Mouse (Mus musculus) hindbrain, embryonic 14.5 days (tissue): ENCODE results near the gene Gpr88. TPM values are rescaled to one million over a fixed set of nuclear protein-coding genes. Genes with fewer than 3 reads are reported as not detected.

ENCODE experiments used
- ATAC-seq: fragments of 200-750 bp; cut with Nextera tagmentation; 2 replicates; pipeline ENCODE4 v1.8.0; 2017; ENCODE audit warnings: moderate number of reproducible peaks, mild to moderate bottlenecking, moderate TSS enrichment, moderate library complexity; ENCODE audit not compliant: low FRiP score
- DNase-seq: peaks from one replicate; pipeline ENCODE4 v3.0.0-alpha.2; 2015; ENCODE audit warnings: low spot score
- H3K27ac ChIP-seq: fragments of 300-500 bp; sonication (generic); 2 replicates; pipeline ENCODE4 v1.5.1; 2014; ENCODE audit warnings: mild to moderate bottlenecking, moderate library complexity
- H3K27me3 ChIP-seq: fragments of 300-500 bp; sonication (generic); 2 replicates; pipeline ENCODE4 v1.6.1; 2014; ENCODE audit warnings: mild to moderate bottlenecking, low read length, mixed read lengths; ENCODE audit not compliant: control insufficient read depth, insufficient read depth
- H3K36me3 ChIP-seq: fragments of 300-500 bp; sonication (generic); replicated peaks from 2 replicates; pipeline ENCODE4 v1.6.1; 2014; ENCODE audit not compliant: control insufficient read depth, insufficient read depth
- H3K4me1 ChIP-seq: fragments of 300-500 bp; sonication (generic); replicated peaks from 2 replicates; pipeline ENCODE4 v1.6.1; 2014; ENCODE audit warnings: antibody characterized with exemption, low read length, mixed read lengths; ENCODE audit not compliant: control insufficient read depth, insufficient read depth
- H3K4me2 ChIP-seq: fragments of 300-500 bp; sonication (generic); replicated peaks from 2 replicates; pipeline ENCODE4 v1.6.1; 2014; ENCODE audit warnings: mild to moderate bottlenecking, moderate library complexity
- H3K4me3 ChIP-seq: fragments of 300-500 bp; sonication (generic); replicated peaks from 2 replicates; pipeline ENCODE4 v1.5.1; 2014; ENCODE audit warnings: mild to moderate bottlenecking, low read length
- H3K9ac ChIP-seq: fragments of 300-500 bp; sonication (generic); 2 replicates; pipeline ENCODE4 v1.6.1; 2014
- H3K9me3 ChIP-seq: fragments of 300-500 bp; sonication (generic); 2 replicates; pipeline ENCODE4 v1.6.1; 2016; ENCODE audit warnings: low read length; ENCODE audit not compliant: control insufficient read depth
- WGBS: fragments of 180-500 bp; shearing (Covaris S2); extraction: QIAGEN DNeasy Blood & Tissue Kit; methylation state at CpG from one replicate; pipeline ENCODE4 v1.1.7; 2014; 5-methylcytosine and 5-hydroxymethylcytosine counted together
- polyA plus RNA-seq: library from polyadenylated mRNA; unstranded; fragments of >200 nt; fragmentation: Nextera tagmentation; extraction: Ambion mirVana; gene quantifications from 2 replicates; pipeline ENCODE4 v1.2.1, GENCODE M21; 2014

The Gpr88 gene
- polyA plus RNA-seq, 1 experiment from 2014 or later = 6.8 TPM

DNA sequence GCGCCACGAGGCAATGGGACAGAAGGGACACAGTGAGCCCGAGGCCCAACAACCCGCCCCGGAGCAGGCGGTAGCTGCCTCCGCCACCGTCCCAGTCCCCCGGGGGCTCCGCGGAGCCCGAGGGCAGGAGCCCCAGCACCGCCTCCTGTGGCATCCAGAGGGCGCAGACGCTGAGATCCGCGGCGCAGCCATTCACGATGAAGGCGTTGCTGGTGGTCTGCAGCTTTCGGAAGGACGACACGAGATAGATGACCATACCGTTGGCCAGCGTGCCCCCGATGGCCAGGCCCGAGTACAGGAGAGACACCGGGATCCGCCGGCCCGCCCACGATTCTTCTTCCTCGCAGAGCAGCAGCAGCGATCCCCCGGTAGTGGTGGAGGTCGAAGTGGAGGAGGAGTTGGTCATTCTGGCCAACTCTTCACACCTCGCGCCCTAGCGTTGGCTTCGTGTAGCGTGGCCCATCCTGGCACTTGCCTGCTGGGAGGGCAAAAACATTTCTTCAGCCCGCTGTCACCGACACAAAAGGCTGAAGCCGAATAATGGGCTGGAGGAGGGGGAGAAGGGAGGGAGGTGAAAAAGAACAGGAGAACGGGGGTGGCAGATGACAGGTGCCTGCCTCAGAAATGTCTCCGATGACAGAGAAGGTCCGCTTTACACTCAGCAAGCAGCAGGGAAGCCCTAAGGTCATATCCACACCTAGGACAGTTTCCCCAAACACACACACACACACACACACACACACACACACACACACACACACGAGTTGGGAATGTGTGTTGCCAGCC is 855 bp downstream of the Gpr88 start:
- H3K36me3 ChIP-seq = no peaks in the 10 kb centered on the region
- peak overlapping the region; percentile 16 for H3K27ac ChIP-seq
- peaks cover 33% of the 10 kb centered on the region for H3K27me3 ChIP-seq
- peak overlapping the region; percentile 70 for H3K9ac ChIP-seq
- no peaks in the 10 kb centered on the region for H3K9me3 ChIP-seq
- WGBS = under 1% methylated on average over 48 of the region's 48 CpGs
- peak overlapping the region; percentile 99 for H3K4me2 ChIP-seq
- peaks cover 4% of the 10 kb centered on the region; the same call in 1 of the 2 replicates for H3K4me1 ChIP-seq
- H3K4me3 ChIP-seq = peak overlapping the region; percentile 62
- DNase-seq (peak; percentile 48), ATAC-seq (peak; percentile 61)

- Histone ChIP-seq H3K4me3 (peak overlapping the region; percentile 62), H3K36me3 (no peaks in the 10 kb centered on the region), H3K9ac (peak overlapping the region; percentile 70), H3K27ac (peak overlapping the region; percentile 62), H3K4me2 (peak overlapping the region; percentile 99), H3K9me3 (no peaks in the 10 kb centered on the region), H3K4me1 (peaks cover 4% of the 10 kb centered on the region; the same call in 1 of the 2 replicates), H3K27me3 (peaks cover 33% of the 10 kb centered on the region)
- DNase-seq (peak; percentile 53), ATAC-seq (peak; percentile 66)
- WGBS = under 1% methylated on average over 67 of the region's 86 CpGs
Measured at GRCm38 (mm10) chr3:116251481-116252254, 1.6 kb downstream of the Gpr88 start.

- DNase-seq = no peak
Measured at GRCm38 (mm10) chr3:116249026-116249425, 4.3 kb downstream of the Gpr88 start.

DNA sequence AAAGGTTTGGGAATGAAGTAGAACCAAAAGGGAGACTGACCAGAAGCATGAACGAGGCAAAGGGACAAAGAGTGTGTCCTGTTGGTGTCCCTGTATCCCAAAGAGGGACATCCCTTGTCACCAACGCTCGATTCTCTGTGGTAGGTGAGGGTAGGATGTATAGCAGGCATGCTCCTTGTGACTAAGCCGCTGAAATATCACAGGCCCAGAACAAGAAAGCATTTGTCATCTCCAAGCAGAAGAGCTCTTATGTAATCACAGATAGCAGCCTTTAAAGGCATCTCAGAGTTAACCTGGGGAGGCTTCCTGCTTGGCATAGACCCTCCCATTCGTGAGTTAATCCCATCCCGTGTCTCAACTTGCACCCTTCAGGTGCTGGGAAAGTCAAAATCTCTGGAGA is 8.8 kb downstream of the Gpr88 start:
- no peaks in the 10 kb centered on the region for H3K4me1 ChIP-seq
- DNase-seq (no peak), ATAC-seq (no peak)
- no peak overlapping the region for H3K4me2 ChIP-seq
- no peak overlapping the region for H3K27ac ChIP-seq
- no peaks in the 10 kb centered on the region for H3K36me3 ChIP-seq
- no peak overlapping the region for H3K4me3 ChIP-seq
- no peak overlapping the region for H3K9ac ChIP-seq
- H3K9me3 ChIP-seq = no peaks in the 10 kb centered on the region
- WGBS = 75% methylated on average over 6 of the region's 6 CpGs
- no peaks in the 10 kb centered on the region for H3K27me3 ChIP-seq

More at GRCm38 (mm10) chr3:116249026-116249425, 4.3 kb downstream of the Gpr88 start:
- Histone ChIP-seq H3K27me3 (peaks cover 25% of the 10 kb centered on the region), H3K9me3 (no peaks in the 10 kb centered on the region), H3K36me3 (no peaks in the 10 kb centered on the region), H3K4me2 (no peak overlapping the region), H3K4me3 (no peak overlapping the region), H3K4me1 (peaks cover 4% of the 10 kb centered on the region; the same call in 1 of the 2 replicates), H3K27ac (no peak overlapping the region), H3K9ac (no peak overlapping the region)
- WGBS = 70% methylated on average over 2 of the region's 2 CpGs
- no peak for ATAC-seq

DNA sequence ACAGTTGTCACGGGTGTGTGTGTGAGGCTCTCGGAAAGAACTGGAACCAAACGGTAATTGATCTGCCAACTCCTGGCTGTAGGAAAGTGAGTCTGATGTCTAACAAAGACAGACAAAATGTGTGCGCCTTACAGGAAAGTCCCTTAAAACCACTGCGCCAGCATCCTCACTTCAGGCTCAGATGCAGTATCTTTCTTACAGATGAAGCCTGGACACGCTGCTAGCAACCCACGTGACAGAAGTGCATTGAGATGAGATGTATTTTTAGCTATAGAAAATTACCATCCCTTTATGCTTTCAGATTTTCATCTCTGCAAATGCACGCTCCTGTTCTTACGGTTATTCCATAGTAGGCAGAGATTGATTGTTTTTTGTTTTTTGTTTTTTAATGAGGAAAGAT is 10.6 kb downstream of the Gpr88 start:
- 65% methylated on average over 9 of the region's 9 CpGs for WGBS
- Histone ChIP-seq H3K9ac (no peak overlapping the region), H3K4me3 (no peak overlapping the region), H3K4me1 (no peaks in the 10 kb centered on the region), H3K4me2 (no peak overlapping the region), H3K36me3 (no peaks in the 10 kb centered on the region), H3K27me3 (no peaks in the 10 kb centered on the region), H3K9me3 (no peaks in the 10 kb centered on the region), H3K27ac (no peak overlapping the region)
- ATAC-seq (no peak), DNase-seq (no peak)

DNA sequence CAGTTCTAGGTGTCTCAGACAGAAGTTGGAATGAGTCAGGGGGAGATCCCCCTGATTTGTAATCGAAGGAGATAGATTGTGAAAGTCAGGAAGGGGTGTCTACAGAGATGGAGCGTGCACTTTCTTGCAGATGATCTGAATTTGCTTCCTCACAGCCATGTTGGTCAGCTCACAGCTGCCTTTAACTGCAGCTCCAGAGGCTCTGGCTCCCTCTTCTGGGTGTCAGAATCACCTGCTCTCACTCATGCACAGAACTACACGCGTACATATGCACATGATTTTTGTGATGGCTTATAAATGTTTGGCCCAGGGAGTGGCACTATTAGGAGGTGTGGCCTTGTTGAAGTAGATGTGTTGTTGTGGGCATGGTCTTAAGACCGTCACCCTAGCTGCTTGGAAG is 15.8 kb downstream of the Gpr88 start:
- no peaks in the 10 kb centered on the region for H3K4me1 ChIP-seq
- ATAC-seq (no peak), DNase-seq (no peak)
- no peak overlapping the region for H3K4me3 ChIP-seq
- no peaks in the 10 kb centered on the region for H3K36me3 ChIP-seq
- 90% methylated on average over 5 of the region's 5 CpGs for WGBS
- no peak overlapping the region for H3K9ac ChIP-seq
- no peaks in the 10 kb centered on the region for H3K27me3 ChIP-seq
- H3K27ac ChIP-seq = no peak overlapping the region
- H3K9me3 ChIP-seq = no peaks in the 10 kb centered on the region
- H3K4me2 ChIP-seq = no peak overlapping the region

- 78% methylated on average over 4 of the region's 4 CpGs for WGBS
Measured at GRCm38 (mm10) chr3:116236856-116237255, 16.4 kb downstream of the Gpr88 start.

GRCm38 (mm10) chr3:116233515-116233914 is 19.8 kb downstream of the Gpr88 start:
- ATAC-seq (no peak), DNase-seq (no peak)
- H3K36me3 ChIP-seq = no peaks in the 10 kb centered on the region
- no peaks in the 10 kb centered on the region for H3K27me3 ChIP-seq
- WGBS = 84% methylated on average over 3 of the region's 3 CpGs
- no peak overlapping the region for H3K4me2 ChIP-seq
- H3K9ac ChIP-seq = no peak overlapping the region
- no peaks in the 10 kb centered on the region for H3K9me3 ChIP-seq
- no peaks in the 10 kb centered on the region for H3K4me1 ChIP-seq
- H3K27ac ChIP-seq = no peak overlapping the region
- H3K4me3 ChIP-seq = no peak overlapping the region

More at GRCm38 (mm10) chr3:116236856-116237255, 16.4 kb downstream of the Gpr88 start:
- no peaks in the 10 kb centered on the region for H3K27me3 ChIP-seq
- H3K4me1 ChIP-seq = no peaks in the 10 kb centered on the region
- H3K27ac ChIP-seq = no peak overlapping the region
- H3K36me3 ChIP-seq = no peaks in the 10 kb centered on the region
- H3K9ac ChIP-seq = no peak overlapping the region
- H3K4me2 ChIP-seq = no peak overlapping the region
- no peaks in the 10 kb centered on the region for H3K9me3 ChIP-seq
- no peak for ATAC-seq
- no peak for DNase-seq
- no peak overlapping the region for H3K4me3 ChIP-seq

GRCm38 (mm10) chr3:116232763-116233162 is 20.5 kb downstream of the Gpr88 start:
- H3K4me2 ChIP-seq = no peak overlapping the region
- no peaks in the 10 kb centered on the region for H3K27me3 ChIP-seq
- 86% methylated on average over 5 of the region's 5 CpGs for WGBS
- no peak overlapping the region for H3K9ac ChIP-seq
- DNase-seq (no peak), ATAC-seq (no peak)
- no peaks in the 10 kb centered on the region for H3K9me3 ChIP-seq
- H3K27ac ChIP-seq = no peak overlapping the region
- no peak overlapping the region for H3K4me3 ChIP-seq
- no peaks in the 10 kb centered on the region for H3K4me1 ChIP-seq
- no peaks in the 10 kb centered on the region for H3K36me3 ChIP-seq
